Mouse (Mus musculus): ENCODE results near the gene Fam163a.

GRCm38 (mm10) chr1:156035930-156036737, 168.7 kb downstream of the Fam163a start, which contains the start of gene Tor1aip1:
- TF ChIP-seq TAL1 (IDR thresholded peaks at IDR 0.05; ENCODE audit: low read length) (no peak), GATA1 (IDR thresholded peaks at IDR 0.05; ENCODE audit: low read length) (no peak)

Data from erythroblast, embryonic 14.5 days (primary cell).